Mouse (Mus musculus) C2C12 (cell line): Measurements from ENCODE around the gene Tom1. TPM values are rescaled to one million over a fixed set of nuclear protein-coding genes. Genes with fewer than 3 reads are reported as not detected.

Experiments
- H3K27me3 ChIP-seq: one replicate; pipeline ENCODE4 v1.6.1; 2011; ENCODE audit not compliant: control insufficient read depth, insufficient read depth, insufficient read length
- H3K36me3 ChIP-seq: one replicate; pipeline ENCODE4 v1.6.1; 2011; ENCODE audit not compliant: control insufficient read depth, insufficient read depth
- H3K4me3 ChIP-seq: one replicate; pipeline ENCODE4 v1.5.1; 2011; ENCODE audit warnings: mild to moderate bottlenecking, control low read depth; ENCODE audit not compliant: poor library complexity, insufficient read depth, severe bottlenecking
- H3K79me2 ChIP-seq: one replicate; pipeline ENCODE4 v1.6.1; 2011; ENCODE audit not compliant: control insufficient read depth, insufficient read depth
- H3K79me3 ChIP-seq: one replicate; pipeline ENCODE4 v1.6.1; 2011; ENCODE audit warnings: low read depth, control low read depth
- H3ac ChIP-seq: one replicate; pipeline ENCODE3; 2011; ENCODE audit warnings: low read depth; ENCODE audit not compliant: control insufficient read depth, insufficient read length
- CEBPB ChIP-seq: IDR thresholded peaks from one replicate; pipeline ENCODE4 v1.6.1; 2011; ENCODE audit warnings: low read depth, mild to moderate bottlenecking, control low read depth, moderate library complexity
- CTCF ChIP-seq: IDR thresholded peaks from one replicate; pipeline ENCODE4 v1.5.1; 2011; ENCODE audit not compliant: control insufficient read depth, insufficient read depth, insufficient read length
- FOSL1 ChIP-seq: IDR thresholded peaks from one replicate; pipeline ENCODE4 v1.8.0; 2011; ENCODE audit warnings: mild to moderate bottlenecking, low read length; ENCODE audit not compliant: poor library complexity, insufficient read depth, severe bottlenecking
- MAX ChIP-seq: IDR thresholded peaks from one replicate; pipeline ENCODE4 v1.6.1; 2011; ENCODE audit warnings: mild to moderate bottlenecking, control low read depth
- MYOD1 ChIP-seq: IDR thresholded peaks from one replicate; pipeline ENCODE4 v1.6.1; 2011; ENCODE audit warnings: low read depth; ENCODE audit not compliant: control insufficient read depth, insufficient read length
- MYOG ChIP-seq: IDR thresholded peaks from one replicate; pipeline ENCODE4 v1.6.1; 2011; ENCODE audit not compliant: control insufficient read depth, insufficient read length; ENCODE audit errors: extremely low read depth
- USF1 ChIP-seq: IDR thresholded peaks from one replicate; pipeline ENCODE4 v1.6.1; 2011; ENCODE audit warnings: low read depth, mild to moderate bottlenecking, control low read depth, moderate library complexity
- polyA plus RNA-seq: library from polyadenylated mRNA; unstranded; fragments of >200 nt; fragmentation: generic; extraction: Trizol; gene quantifications from one replicate; pipeline ENCODE4 v1.2.1, GENCODE M21; 2012; ENCODE audit warnings: missing spikeins

The Tom1 gene
- polyA plus RNA-seq, 1 experiment = 31.4 TPM

- no peak for TF ChIP-seq USF1
- no peak for TF ChIP-seq CTCF
- TF ChIP-seq FOSL1 = no peak
- no peak for TF ChIP-seq MYOD1
- no peak for TF ChIP-seq MAX
- no peak for TF ChIP-seq MYOG
- no peak for TF ChIP-seq CEBPB
- H3K79me3 ChIP-seq = no peaks in the 10 kb centered on the region
- no peaks in the 10 kb centered on the region for H3K27me3 ChIP-seq
- H3K4me3 ChIP-seq = no peak overlapping the region
- no peaks in the 10 kb centered on the region for H3K36me3 ChIP-seq
- H3ac ChIP-seq = no peak overlapping the region
- H3K79me2 ChIP-seq = no peaks in the 10 kb centered on the region
These were observed 9.5 kb downstream of the Tom1 start for GRCm38 (mm10) chr8:75042974-75043373.

- Histone ChIP-seq H3K79me2 (no peaks in the 10 kb centered on the region), H3K27me3 (no peaks in the 10 kb centered on the region), H3K4me3 (no peak overlapping the region), H3K36me3 (no peaks in the 10 kb centered on the region), H3K79me3 (no peaks in the 10 kb centered on the region), H3ac (no peak overlapping the region)
- TF ChIP-seq FOSL1 = no peak
These were observed 12.8 kb downstream of the Tom1 start for GRCm38 (mm10) chr8:75046303-75046702.

DNA sequence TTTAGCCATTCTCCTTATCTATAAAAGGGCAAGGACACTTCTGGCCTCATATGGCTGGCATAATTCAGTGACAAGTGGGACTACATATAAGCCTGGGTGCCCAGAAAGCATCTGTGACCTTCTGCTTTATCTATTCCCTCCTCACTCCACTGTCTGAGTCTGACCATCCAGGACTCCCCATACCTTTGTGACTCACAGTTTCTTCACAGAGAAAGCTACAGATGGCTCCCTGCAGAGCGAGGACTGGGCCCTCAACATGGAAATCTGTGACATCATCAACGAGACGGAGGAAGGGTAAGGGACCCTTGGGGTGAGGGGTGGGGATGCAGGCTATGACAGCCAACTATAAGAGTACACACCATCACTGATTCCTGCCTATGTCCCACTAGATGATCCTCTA, 14.3 kb downstream of the Tom1 start:
- no peaks in the 10 kb centered on the region for H3K79me2 ChIP-seq
- no peak overlapping the region for H3ac ChIP-seq
- no peaks in the 10 kb centered on the region for H3K36me3 ChIP-seq
- no peaks in the 10 kb centered on the region for H3K79me3 ChIP-seq
- no peak for TF ChIP-seq USF1
- no peak for TF ChIP-seq MYOG
- no peak for TF ChIP-seq MAX
- TF ChIP-seq CEBPB = no peak
- H3K27me3 ChIP-seq = no peaks in the 10 kb centered on the region
- no peak overlapping the region for H3K4me3 ChIP-seq

- H3K36me3 ChIP-seq = no peaks in the 10 kb centered on the region
- peak; percentile 57 for TF ChIP-seq CEBPB
- no peak for TF ChIP-seq CTCF
- H3K79me2 ChIP-seq = no peaks in the 10 kb centered on the region
- H3K79me3 ChIP-seq = no peaks in the 10 kb centered on the region
- no peak overlapping the region for H3ac ChIP-seq
- no peaks in the 10 kb centered on the region for H3K27me3 ChIP-seq
- H3K4me3 ChIP-seq = no peak overlapping the region
These were observed 19.8 kb downstream of the Tom1 start for GRCm38 (mm10) chr8:75053342-75053741.

DNA sequence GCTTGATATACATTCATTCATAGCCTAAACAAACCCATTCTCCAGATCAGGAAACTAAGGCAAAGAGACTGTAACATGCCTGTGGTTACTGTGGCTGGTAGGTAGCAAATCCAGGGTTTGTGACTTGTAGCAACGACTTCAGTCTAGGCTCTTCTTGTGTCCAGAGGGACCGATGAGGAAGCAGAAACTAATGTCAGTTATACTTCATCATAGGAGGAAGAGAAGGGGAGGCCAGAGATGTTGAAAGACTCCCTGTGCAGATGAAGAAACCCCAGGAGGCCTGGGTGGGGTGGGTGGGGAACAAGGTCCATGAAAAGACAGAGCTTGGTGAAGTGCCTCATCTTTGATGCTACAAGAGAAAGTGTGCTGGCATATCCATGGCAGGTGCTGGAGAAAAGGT, 22.2 kb downstream of the Tom1 start:
- no peak overlapping the region for H3K4me3 ChIP-seq
- no peaks in the 10 kb centered on the region for H3K79me3 ChIP-seq
- no peaks in the 10 kb centered on the region for H3K27me3 ChIP-seq
- no peaks in the 10 kb centered on the region for H3K36me3 ChIP-seq
- H3K79me2 ChIP-seq = no peaks in the 10 kb centered on the region
- H3ac ChIP-seq = no peak overlapping the region
- TF ChIP-seq MYOD1 (no peak), MAX (no peak), MYOG (no peak), USF1 (no peak), FOSL1 (no peak), CEBPB (no peak), CTCF (no peak)

- TF ChIP-seq CEBPB = no peak
- TF ChIP-seq MYOD1 = no peak
- TF ChIP-seq MYOG = no peak
- no peak for TF ChIP-seq FOSL1
- TF ChIP-seq MAX = no peak
- no peak for TF ChIP-seq CTCF
- no peak for TF ChIP-seq USF1
- Histone ChIP-seq H3K4me3 (no peak overlapping the region), H3K36me3 (no peaks in the 10 kb centered on the region), H3K79me3 (no peaks in the 10 kb centered on the region), H3ac (no peak overlapping the region), H3K79me2 (no peaks in the 10 kb centered on the region), H3K27me3 (no peaks in the 10 kb centered on the region)
These were observed 26.5 kb downstream of the Tom1 start for GRCm38 (mm10) chr8:75060022-75060421.

GRCm38 (mm10) chr8:75060815-75061214, 27.3 kb downstream of the Tom1 start:
- H3K4me3 ChIP-seq = no peak overlapping the region
- H3K27me3 ChIP-seq = no peaks in the 10 kb centered on the region
- no peaks in the 10 kb centered on the region for H3K36me3 ChIP-seq
- no peak for TF ChIP-seq MYOG
- TF ChIP-seq CTCF = no peak
- TF ChIP-seq MAX = no peak
- TF ChIP-seq MYOD1 = no peak
- TF ChIP-seq FOSL1 = no peak
- TF ChIP-seq USF1 = no peak
- no peak for TF ChIP-seq CEBPB
- no peak overlapping the region for H3ac ChIP-seq
- no peaks in the 10 kb centered on the region for H3K79me2 ChIP-seq
- no peaks in the 10 kb centered on the region for H3K79me3 ChIP-seq
